Mouse (Mus musculus): ENCODE measurements around the gene Nid2.
A peak's percentile ranks its signal among the peaks of the same experiment; 100 is the strongest.

Nid2 gene

DNA sequence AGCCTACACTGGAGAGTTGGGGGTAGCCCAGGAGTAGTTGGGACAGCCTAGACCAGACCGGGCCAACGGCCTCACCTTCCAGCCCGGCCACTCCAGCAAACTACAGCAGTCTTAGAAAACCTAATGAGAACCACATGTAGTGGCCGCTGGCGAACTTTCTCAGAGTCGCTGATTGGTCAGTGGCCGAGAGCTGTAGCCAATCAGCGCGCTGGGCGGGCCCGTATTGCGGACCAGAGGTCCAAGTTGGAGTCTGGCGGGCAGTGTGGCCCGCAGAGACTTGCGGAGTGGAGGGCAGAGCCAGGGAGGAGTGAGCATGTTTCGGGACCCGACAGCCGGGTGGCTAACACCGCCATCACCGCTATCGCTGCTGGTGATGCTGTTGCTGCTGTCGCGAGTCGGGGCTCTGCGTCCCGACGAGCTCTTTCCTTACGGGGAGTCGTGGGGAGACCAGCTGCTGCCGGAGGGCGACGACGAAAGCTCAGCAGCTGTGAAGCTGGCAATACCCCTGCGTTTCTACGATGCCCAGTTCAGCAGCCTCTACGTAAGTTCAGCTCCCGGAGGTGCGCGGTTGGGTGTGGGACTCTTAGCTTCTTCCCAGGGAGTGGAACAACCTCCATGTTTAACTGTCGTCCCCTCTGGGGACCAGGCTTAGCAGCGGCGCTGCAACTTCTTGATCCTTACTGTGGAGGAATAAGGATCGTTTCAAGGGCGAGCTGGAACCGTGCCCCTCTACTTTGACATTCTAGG lies at the start of gene Nid2:
TSS of gene Nid2 (plus strand) at position 241 of the 747 bp plus-strand sequence.
- peak; percentile 35 for DNase-seq (ENCODE audit: low spot score)

GRCm38 (mm10) chr14:19701546-19701945 lies 49.5 kb upstream of the Nid2 start:
- DNase-seq (ENCODE audit: low spot score): no peak

DNA sequence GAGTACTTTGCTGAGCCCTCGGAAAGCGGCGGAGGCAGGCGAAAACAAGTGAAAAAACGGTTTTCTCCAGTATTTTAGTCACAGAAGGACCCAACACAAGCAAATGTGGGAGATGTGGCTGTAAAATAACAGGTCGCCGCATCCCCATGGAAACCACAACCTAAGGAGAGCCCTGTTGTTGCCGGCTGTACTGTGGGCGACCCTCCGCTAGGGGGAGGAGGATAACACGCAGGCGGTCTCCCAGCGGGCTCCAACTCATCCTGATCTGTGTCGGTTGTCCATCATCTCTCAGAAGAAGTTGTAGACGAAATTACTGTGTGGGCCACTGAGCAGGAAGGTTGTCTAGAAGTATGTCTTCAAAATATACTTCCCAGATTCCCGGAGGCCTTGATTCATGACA lies 45.4 kb upstream of the Nid2 start:
- peak; percentile 23 for DNase-seq (ENCODE audit: low spot score)

- peak; percentile 40 for DNase-seq (ENCODE audit: low spot score)
Observed at GRCm38 (mm10) chr14:19706454-19706853, 44.6 kb upstream of the Nid2 start.

GRCm38 (mm10) chr14:19706997-19707396 lies 44.1 kb upstream of the Nid2 start:
- no peak for DNase-seq (ENCODE audit: low spot score)

DNA sequence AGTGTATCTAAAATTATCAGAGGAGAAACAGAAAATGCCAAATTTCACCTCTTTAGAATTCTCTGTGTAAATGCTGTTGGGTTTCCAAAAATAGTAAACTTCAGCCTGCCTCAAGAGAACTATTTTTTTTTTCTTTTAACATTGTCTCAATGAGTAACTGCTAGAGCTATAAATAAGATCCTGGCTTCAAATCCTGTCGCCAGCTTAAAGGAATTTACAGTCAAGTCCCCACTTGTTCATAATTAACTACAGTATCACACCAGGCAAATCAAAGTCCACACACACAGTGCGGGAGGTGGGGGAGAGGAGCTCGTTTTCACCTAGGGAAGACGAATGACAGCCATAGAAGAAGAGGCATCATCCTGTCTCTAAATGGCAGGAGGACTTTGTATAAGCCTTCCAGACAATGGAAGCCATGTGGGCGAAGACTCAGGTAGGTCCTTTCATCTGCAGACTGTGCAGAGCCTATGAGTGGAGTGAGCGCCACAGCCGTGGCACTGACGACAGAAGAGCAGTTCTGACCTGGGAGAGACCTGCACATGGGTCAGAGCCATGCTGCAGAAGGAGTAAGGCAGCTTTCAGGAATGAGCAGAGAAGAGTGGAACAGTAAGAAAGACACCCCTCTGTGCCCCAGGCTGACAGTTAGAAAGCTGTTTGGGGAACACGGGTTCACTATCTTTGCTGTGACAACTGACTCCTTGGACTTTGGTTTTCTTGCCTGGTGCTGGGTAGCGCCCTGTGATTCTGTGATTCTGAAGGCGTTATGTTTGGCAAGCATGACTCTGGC lies 43.2 kb upstream of the Nid2 start:
- no peak for DNase-seq (ENCODE audit: low spot score)

- no peak for DNase-seq (ENCODE audit: low spot score)
Observed at GRCm38 (mm10) chr14:19709161-19709560, 41.9 kb upstream of the Nid2 start.

GRCm38 (mm10) chr14:19711771-19712170 lies 39.3 kb upstream of the Nid2 start:
- no peak for DNase-seq (ENCODE audit: low spot score)

- DNase-seq (ENCODE audit: low spot score): no peak
Observed at GRCm38 (mm10) chr14:19713067-19713466, 38.0 kb upstream of the Nid2 start.

DNA sequence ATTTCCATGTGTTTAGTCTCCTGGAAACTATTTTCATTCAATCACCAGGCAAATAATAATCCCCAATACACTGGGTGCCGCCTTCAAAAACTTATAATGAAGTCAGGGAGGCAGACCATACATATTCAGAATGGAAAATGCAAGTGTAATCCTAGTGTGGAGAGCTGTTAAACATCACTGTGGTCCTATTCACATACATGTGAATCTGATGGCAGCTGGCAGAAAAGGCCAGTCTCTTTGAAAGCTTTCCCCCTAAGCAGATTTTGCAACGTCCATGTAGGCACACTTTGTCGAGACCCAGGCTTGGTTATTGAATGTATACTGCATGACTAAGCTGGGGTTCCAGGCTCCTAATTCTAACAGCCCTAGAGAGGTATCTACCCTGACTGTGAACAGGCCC lies 32.0 kb upstream of the Nid2 start:
- no peak for DNase-seq (ENCODE audit: low spot score)

DNA sequence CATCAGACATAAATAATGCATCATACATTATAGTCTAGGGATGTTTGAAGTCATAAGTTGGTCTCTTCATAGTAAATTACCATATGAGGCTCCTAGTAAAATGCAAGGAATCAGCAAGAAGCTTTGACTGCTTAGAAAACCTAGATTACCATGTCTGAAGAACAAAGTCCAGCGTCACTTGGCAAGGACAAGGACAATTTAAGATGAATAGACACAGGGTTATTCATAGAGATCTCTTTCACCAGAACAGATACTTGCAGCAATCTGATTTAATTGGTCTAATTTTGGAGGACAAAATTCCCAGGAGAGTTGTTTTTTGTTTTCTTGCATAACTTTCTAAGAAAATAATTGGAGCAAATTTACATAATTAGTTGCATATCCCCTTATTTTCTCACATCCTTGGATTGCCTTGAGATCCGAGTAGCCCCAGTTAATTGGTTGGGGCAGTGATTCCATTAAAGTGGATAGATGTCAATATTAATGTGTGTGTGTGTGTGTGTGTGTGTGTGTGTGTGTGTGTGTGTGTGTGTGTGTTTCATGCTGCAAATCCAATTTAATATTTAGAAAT lies 30.9 kb upstream of the Nid2 start:
- DNase-seq (ENCODE audit: low spot score): no peak

DNA sequence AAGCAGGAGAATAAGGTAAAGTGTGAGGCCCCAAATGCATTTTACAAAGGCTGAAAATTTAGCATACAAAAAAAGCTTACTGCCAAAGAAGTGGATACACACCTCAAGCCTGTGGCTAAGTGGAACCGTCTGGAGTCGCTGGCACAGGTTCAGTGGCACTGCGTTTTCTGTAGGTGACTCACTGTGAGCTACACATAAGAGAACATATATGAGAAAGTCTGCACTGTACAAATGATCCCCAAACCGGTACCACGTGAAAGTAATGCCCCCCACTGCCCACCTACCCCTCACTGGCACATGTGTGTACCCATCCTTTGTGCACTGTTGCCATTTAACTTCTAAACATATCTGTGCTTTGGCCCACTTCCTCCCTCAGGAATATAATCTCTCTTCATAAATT lies 22.8 kb upstream of the Nid2 start:
- no peak for DNase-seq (ENCODE audit: low spot score)

DNA sequence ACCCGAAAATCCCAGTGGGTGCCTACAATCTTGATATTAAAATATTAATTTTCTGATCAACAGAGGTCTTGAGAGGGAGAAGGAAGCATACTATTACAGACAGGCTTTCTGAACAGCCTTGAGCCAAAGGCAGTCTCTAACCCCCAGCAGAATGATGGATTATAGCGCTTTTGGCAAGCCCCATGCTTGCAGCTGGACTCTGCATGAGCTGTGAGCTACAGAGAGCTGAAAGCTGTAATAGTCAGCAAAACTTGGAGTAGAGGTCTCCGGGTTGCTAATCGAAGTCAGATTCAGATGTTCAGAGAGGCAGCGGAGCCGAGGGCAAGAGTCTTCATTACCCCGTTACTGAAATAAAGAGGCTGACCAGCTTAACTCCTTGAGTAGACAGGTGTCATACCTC lies 22.3 kb upstream of the Nid2 start:
- DNase-seq (ENCODE audit: low spot score): no peak

- DNase-seq (ENCODE audit: low spot score): no peak
Observed at GRCm38 (mm10) chr14:19732097-19732496, 19.0 kb upstream of the Nid2 start.

GRCm38 (mm10) chr14:19733490-19734282 lies 17.4 kb upstream of the Nid2 start:
- DNase-seq (ENCODE audit: low spot score): no peak

- DNase-seq (ENCODE audit: low spot score): no peak
Observed at GRCm38 (mm10) chr14:19735303-19735702, 15.8 kb upstream of the Nid2 start.

DNA sequence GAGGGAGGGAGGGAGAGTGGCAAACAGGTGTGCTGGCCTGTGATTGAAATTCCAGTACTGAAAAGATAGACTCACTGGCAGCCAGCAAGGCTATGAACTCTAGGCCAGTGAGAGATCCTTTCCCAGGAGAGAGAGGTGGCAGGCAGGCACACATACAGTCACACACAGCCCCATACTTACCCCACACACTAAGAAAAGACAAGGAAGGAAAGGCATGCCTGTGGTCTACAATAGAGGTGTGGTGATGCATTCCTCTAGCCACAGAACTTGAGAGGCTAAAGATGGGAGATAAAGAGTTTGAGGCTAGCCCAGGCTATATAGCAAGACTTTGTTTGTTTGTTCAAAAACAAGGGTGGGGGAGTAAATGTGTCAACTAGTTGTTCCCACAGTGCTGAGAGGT lies 13.5 kb upstream of the Nid2 start:
- no peak for DNase-seq (ENCODE audit: low spot score)

DNA sequence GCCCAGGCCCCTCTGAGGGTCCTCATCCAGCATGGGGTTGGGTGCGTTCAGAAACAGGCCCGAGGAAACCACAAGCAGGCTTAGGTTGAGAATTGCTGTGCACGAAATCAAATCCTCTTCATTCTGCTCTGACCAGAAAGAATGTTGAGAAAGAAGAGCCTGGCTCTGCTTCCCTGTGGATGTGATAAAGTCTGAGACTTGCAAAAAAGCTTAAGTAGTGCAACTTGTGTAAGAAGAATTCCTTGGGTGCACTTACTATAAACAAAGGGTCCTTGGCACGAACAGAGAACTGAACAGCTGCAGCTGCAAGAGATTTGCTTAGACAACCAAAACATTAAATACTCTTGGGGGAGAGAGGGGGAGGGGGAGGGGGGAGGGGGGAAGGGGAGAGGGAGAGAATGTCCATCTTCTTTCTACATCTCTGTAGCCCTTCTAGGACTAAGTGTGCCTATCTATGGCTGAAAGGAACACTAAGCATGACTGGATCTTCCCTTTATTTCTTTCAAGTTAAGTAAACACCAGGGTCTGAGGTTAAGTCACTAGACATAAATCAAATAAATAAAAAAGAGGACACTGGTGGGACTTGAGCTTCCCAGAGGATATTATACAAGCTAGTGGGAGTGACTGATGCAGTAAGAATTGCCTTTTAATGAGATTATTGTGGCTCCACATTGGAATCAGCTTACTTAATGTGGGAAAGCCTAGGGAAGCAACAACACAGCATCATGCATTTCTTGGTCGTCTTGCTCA lies 12.8 kb upstream of the Nid2 start:
- DNase-seq (ENCODE audit: low spot score): no peak

- DNase-seq (ENCODE audit: low spot score): no peak
Observed at GRCm38 (mm10) chr14:19739416-19740146, 11.5 kb upstream of the Nid2 start.

DNA sequence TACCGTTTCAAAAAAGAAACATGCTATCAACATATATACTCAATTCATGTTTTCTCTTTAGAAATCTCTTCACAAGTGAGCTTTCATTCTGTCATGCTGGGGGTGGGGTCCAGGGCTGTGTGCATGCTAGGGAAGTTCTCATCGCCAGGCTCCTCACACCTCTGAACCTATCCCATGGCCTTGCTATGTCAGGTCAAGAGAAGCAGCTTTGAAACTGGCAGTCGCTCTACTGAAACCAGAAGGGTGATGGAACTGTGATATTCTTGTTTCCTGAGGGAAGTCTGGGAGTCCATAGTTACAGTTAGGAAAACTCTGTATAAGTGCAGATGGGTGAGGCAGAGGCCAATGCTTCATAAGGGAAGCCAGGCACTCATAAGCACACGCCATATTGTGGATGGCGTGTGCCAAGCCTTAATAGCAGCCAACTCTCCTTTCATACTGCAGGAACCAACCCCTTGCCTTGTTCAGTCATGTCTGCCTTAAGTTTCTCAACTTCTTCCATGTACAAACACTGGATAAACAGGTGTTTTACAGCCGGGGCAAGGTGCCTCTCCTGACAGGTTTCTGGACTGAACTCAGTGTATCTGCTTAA lies 10.8 kb upstream of the Nid2 start:
- DNase-seq (ENCODE audit: low spot score): no peak

GRCm38 (mm10) chr14:19744876-19745275 lies 6.2 kb upstream of the Nid2 start:
- no peak for DNase-seq (ENCODE audit: low spot score)

All from c-Kit-positive CD71-positive TER-119-positive erythroid progenitor cells, embryonic 14.5 days (primary cell).